Mouse (Mus musculus) hindbrain, embryonic 15.5 days (tissue): Measurements from ENCODE around the gene Mboat2. TPM values are rescaled to one million over a fixed set of nuclear protein-coding genes. Genes with fewer than 3 reads are reported as not detected.
A peak's percentile ranks its signal among the peaks of the same experiment; 100 is the strongest.

Source experiments
- ATAC-seq: fragments of 200-750 bp; cut with Nextera tagmentation; 2 replicates; pipeline ENCODE4 v1.8.0; 2017; ENCODE audit warnings: low read depth, moderate number of reproducible peaks, moderate TSS enrichment; ENCODE audit not compliant: low FRiP score
- H3K27ac ChIP-seq: fragments of 300-500 bp; sonication (generic); replicated peaks from 2 replicates; pipeline ENCODE4 v1.5.1; 2015; ENCODE audit warnings: mild to moderate bottlenecking, inconsistent platforms
- H3K27me3 ChIP-seq: fragments of 300-500 bp; sonication (generic); 2 replicates; pipeline ENCODE4 v1.6.1; 2015; ENCODE audit warnings: control low read depth, inconsistent platforms
- H3K36me3 ChIP-seq: fragments of 300-500 bp; sonication (generic); 2 replicates; pipeline ENCODE4 v1.6.1; 2015; ENCODE audit warnings: control low read depth, inconsistent platforms
- H3K4me1 ChIP-seq: fragments of 300-500 bp; sonication (generic); replicated peaks from 2 replicates; pipeline ENCODE4 v1.6.1; 2015; ENCODE audit warnings: control low read depth, inconsistent platforms
- H3K4me2 ChIP-seq: fragments of 300-500 bp; sonication (generic); 2 replicates; pipeline ENCODE4 v1.6.1; 2015; ENCODE audit warnings: moderate library complexity, mild to moderate bottlenecking, inconsistent platforms
- H3K4me3 ChIP-seq: fragments of 300-500 bp; sonication (generic); 2 replicates; pipeline ENCODE4 v1.5.1; 2015; ENCODE audit warnings: mild to moderate bottlenecking, inconsistent platforms
- H3K9ac ChIP-seq: fragments of 300-500 bp; sonication (generic); 2 replicates; pipeline ENCODE4 v1.6.1; 2015; ENCODE audit warnings: inconsistent platforms
- H3K9me3 ChIP-seq: fragments of 300-500 bp; sonication (generic); 2 replicates; pipeline ENCODE4 v1.6.1; 2016; ENCODE audit warnings: control low read depth, inconsistent platforms
- WGBS: fragments of 180-500 bp; shearing (Covaris S2); methylation state at CpG from one replicate; pipeline ENCODE4 v1.1.7; 2015; 5-methylcytosine and 5-hydroxymethylcytosine counted together
- polyA plus RNA-seq: library from polyadenylated mRNA; unstranded; fragments of >200 nt; fragmentation: Nextera tagmentation; extraction: Ambion mirVana; gene quantifications from 2 replicates; pipeline ENCODE4 v1.2.1, GENCODE M21; 2015

The Mboat2 gene
- polyA plus RNA-seq, 1 experiment from 2014 or later = 65.5 TPM

DNA sequence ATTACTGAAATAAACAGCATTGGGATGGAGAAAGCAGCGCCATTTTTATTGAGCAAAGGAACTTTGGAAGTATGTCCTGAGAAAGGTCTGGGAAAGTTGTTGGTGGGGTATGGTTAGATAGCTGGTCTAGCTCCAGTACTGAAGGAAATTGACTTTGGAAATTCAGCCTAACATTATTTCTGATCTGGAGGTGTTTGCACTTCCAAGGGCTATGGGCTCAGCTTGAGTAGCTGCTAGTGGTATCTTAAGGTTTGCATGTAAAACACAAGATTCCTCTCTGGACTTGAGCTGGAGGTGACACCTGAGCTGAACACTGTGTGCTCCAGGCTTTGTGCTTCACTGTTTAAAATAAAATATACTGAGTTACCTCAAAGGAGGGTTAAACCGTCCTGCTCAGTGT lies 1.8 kb downstream of the Mboat2 start:
- Histone ChIP-seq H3K9ac (peak overlapping the region; percentile 90), H3K27me3 (no peaks in the 10 kb centered on the region), H3K36me3 (no peaks in the 10 kb centered on the region), H3K4me3 (peak overlapping the region; percentile 96), H3K4me2 (peak overlapping the region; percentile 67), H3K9me3 (no peaks in the 10 kb centered on the region), H3K4me1 (peaks cover 37% of the 10 kb centered on the region), H3K27ac (no peak overlapping the region; the same call in 1 of the 2 replicates)
- 20% methylated on average over 2 of the region's 2 CpGs for WGBS
- no peak for ATAC-seq

DNA sequence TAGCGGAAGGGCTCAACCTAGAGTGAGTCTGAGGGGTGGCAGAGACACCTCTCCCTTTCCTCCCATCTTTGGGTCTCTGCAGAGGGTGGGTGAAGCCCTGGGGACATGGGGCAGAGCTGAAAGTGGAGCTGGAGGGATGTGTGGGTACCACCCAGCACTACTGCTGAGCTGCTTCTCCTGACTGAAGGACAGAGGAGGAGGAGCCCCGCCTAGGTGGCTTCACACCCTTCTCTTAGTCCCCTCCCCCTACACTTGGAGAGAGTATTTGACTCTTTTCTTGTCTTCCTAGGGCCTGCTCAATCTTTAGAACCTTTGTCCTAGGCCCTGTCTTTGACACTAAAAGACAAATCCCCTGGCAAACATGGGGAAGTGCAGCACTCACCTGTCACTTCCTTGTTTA lies 7.3 kb downstream of the Mboat2 start:
- H3K4me3 ChIP-seq = no peak overlapping the region
- no peak overlapping the region for H3K4me2 ChIP-seq
- no peak overlapping the region for H3K9ac ChIP-seq
- ATAC-seq = no peak
- 67% methylated on average over 2 of the region's 2 CpGs for WGBS
- no peaks in the 10 kb centered on the region for H3K27me3 ChIP-seq
- H3K27ac ChIP-seq = no peak overlapping the region
- H3K36me3 ChIP-seq = no peaks in the 10 kb centered on the region
- no peaks in the 10 kb centered on the region for H3K9me3 ChIP-seq
- peaks cover 44% of the 10 kb centered on the region for H3K4me1 ChIP-seq

DNA sequence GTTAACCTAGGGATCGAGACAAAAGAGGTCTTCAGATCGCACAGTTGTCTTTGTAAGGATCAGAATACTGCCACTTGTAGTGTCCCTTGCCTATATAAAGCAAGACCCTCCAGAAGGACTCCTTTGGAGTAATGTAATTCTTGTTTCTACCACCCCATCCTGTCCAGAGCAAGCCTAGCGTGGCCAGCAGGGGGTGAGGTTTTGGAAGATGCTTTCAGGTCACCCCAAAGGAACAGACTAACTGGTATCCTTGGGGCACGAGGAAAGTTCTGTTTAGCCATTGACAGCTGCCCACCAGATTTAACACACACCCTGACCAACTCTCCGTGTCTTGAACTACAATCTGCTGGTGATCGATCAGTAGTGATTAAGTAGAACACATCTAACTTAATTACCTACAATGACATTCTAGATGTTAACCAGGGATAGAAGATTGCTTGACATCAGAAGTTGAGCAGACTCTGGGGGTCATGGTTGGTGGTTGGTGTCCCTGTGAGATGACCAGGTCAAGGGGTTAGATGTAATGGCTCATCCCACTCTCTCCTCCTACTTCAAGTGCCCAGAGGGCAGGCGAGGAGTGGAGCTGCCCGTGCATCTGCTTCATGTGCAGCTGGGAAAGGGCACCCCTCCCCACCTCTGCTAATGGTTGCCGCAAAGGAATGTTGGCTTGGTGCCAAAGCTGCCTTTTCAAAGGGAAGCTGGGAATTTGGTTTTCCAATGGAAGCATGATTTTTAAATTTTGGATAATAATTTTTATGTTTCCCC lies 10.6 kb downstream of the Mboat2 start:
- H3K4me3 ChIP-seq = no peak overlapping the region
- 54% methylated on average over 9 of the region's 9 CpGs for WGBS
- H3K4me1 ChIP-seq = peaks cover 52% of the 10 kb centered on the region

DNA sequence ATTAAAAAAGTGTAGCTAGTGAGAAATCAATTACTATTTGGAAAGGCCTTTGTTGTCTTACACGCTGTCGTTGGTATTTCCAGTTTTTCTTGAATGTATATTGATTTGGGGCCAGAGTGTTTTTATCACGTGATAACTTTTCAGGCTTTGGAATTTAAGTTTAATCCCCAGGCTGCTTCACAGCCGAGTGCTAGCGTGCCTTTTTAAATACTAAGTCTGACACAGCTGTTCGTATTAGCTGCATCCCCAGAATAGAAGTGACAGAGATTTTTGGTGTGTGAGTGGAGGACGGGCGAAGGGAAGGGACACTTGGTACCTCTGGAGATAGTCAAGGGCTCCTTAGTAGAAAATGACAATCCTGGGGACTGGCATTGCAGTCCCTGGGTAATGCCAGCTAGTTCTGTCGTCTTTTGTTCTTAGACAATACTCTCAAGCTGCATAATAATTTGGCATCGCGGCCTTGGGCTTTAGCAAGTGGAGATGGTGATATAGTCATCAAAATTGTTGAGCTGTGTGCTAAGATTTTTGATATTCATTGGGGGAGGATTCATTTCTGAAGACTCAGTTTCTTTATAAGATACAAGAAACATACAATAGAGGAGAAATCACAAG lies 11.7 kb downstream of the Mboat2 start:
- Histone ChIP-seq H3K4me2 (no peak overlapping the region), H3K27ac (no peak overlapping the region), H3K4me3 (no peak overlapping the region), H3K27me3 (no peaks in the 10 kb centered on the region), H3K9ac (no peak overlapping the region), H3K36me3 (no peaks in the 10 kb centered on the region), H3K4me1 (peaks cover 51% of the 10 kb centered on the region), H3K9me3 (no peaks in the 10 kb centered on the region)
- WGBS = 53% methylated on average over 11 of the region's 11 CpGs
- ATAC-seq = no peak

More for the DNA sequence above, 10.6 kb downstream of the Mboat2 start:
- Histone ChIP-seq H3K9ac (no peak overlapping the region), H3K9me3 (no peaks in the 10 kb centered on the region), H3K27me3 (no peaks in the 10 kb centered on the region), H3K36me3 (no peaks in the 10 kb centered on the region), H3K4me2 (no peak overlapping the region), H3K27ac (no peak overlapping the region)
- no peak for ATAC-seq

DNA sequence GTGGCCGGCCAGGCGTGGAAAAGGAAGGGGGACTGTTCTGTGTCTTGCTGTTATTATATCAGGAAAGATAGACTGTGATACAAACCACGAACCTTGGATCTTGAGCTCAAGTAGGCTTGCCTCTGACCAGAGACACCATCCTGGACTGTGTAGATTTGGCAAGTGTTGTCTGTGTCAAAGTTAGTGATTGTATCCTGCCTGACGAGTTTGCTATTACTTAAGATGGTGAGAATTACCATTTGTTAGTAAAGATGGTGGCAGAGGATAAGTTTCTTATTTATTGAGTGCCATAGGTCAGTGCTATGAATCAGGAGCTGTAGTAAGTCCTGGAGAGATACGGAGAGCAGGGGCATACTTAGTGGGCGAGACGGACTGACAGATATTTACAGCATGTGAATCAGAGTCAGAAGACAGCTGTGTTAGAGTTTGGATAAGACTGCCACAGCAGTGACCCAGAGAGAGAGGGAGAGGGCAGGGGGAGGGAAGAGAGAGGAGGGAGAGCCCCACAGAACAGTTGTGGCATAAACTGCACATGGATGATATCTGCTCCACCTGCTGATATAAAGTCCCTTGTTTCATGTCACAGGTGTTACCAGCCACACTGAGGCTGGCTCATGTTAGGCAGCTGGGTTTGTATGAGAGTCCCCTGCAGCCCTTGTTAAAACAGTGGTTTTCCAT lies 12.9 kb downstream of the Mboat2 start:
- Histone ChIP-seq H3K27me3 (no peaks in the 10 kb centered on the region), H3K4me2 (no peak overlapping the region), H3K4me1 (peaks cover 44% of the 10 kb centered on the region), H3K36me3 (no peaks in the 10 kb centered on the region), H3K27ac (no peak overlapping the region), H3K9me3 (no peaks in the 10 kb centered on the region), H3K4me3 (no peak overlapping the region), H3K9ac (no peak overlapping the region)
- 69% methylated on average over 7 of the region's 7 CpGs for WGBS
- no peak for ATAC-seq

DNA sequence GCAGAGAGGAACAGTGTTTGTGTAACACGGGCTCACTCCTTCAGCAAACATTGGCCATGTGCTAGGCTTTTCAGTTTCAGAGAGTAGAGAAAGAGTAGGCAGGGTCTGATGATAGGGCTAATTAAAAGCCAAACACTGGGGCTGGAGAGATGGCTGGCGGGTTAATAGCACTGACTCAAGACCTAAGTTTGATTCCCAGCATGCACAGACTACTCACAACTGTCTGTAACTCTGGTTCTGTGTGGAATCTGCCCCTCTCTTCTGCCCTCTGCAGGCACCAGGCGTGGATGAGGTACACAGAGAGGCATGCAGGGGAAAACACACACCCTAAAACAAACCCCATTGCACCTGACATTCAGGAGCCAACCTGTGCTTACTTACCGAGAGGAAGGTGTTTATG lies 14.7 kb downstream of the Mboat2 start:
- Histone ChIP-seq H3K27ac (no peak overlapping the region), H3K9me3 (no peaks in the 10 kb centered on the region), H3K36me3 (no peaks in the 10 kb centered on the region), H3K4me1 (peaks cover 51% of the 10 kb centered on the region), H3K27me3 (no peaks in the 10 kb centered on the region), H3K4me3 (no peak overlapping the region), H3K4me2 (no peak overlapping the region), H3K9ac (no peak overlapping the region)
- ATAC-seq = no peak
- 84% methylated on average over 4 of the region's 4 CpGs for WGBS

DNA sequence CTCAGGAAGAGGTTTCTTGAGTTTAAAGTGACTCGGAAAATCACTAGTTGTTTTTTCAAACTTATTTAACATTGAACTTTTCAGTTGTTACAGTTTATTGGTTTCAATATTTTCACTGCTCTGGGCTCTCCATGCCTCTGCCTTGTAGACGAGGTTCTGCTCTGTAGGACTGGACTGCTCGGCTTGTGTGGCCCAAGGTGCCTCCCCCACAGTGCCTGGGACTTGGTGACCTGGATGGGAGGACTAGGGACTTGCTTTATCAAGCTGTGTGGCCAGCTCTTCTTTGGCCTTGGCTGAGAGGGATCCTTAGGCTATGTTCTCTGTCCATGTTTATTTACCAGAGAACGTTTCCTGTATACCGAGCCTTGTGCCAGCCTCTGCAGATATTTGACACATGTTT lies 17.4 kb downstream of the Mboat2 start:
- H3K9ac ChIP-seq = no peak overlapping the region
- 73% methylated on average over 5 of the region's 5 CpGs for WGBS
- no peak overlapping the region for H3K27ac ChIP-seq
- H3K4me1 ChIP-seq = peaks cover 27% of the 10 kb centered on the region
- no peaks in the 10 kb centered on the region for H3K36me3 ChIP-seq
- H3K4me3 ChIP-seq = no peak overlapping the region
- no peak for ATAC-seq
- H3K27me3 ChIP-seq = no peaks in the 10 kb centered on the region
- H3K4me2 ChIP-seq = no peak overlapping the region
- H3K9me3 ChIP-seq = no peaks in the 10 kb centered on the region

DNA sequence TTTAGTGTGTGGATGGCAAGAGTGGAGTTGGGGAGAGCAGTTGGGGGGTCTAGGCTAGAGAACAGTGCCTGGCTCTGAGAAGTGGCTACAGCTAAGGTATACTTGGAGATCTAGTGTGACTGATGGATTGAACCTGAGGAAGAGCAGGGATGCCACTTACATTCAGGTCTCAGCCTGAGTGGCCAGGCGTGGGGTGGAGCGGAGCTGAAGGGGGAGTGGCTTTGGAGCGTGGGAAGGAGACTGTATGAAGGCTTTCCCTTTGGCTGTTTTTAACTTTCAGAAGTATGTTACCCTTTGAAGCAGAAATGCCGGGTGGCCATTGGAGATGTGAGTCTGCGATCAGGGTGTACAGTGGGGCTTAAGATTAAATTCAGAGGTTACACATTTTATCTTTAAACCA lies 26.7 kb downstream of the Mboat2 start:
- Histone ChIP-seq H3K4me2 (no peak overlapping the region), H3K27me3 (no peaks in the 10 kb centered on the region), H3K4me3 (no peak overlapping the region), H3K4me1 (0 out of 2 replicates have a peak, but pooled peaks cover 9% of the 10 kb centered on the region), H3K36me3 (no peaks in the 10 kb centered on the region), H3K9me3 (no peaks in the 10 kb centered on the region), H3K27ac (no peak overlapping the region), H3K9ac (no peak overlapping the region)
- WGBS = 86% methylated on average over 5 of the region's 5 CpGs
- no peak for ATAC-seq

DNA sequence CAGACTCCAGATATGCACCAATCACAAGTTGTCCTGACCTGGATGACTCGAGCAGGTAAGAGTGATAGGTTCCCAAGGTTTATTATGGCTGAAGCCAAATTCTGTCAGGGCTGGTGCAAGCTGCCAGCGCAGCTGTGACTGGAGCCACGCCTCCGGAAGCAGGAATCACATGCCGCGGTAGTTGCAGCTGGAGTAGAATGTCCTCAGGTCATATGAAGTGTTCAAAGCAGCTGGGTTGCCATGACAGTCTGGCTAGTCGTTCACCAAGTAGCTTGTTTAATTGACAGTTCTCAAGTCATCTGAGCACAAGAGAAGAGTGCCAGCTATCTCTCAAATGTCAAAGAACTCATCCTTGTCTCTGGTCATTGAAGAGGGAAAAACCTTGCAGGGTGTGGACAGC lies 28.7 kb downstream of the Mboat2 start:
- no peak for ATAC-seq
- WGBS = 72% methylated on average over 7 of the region's 7 CpGs

DNA sequence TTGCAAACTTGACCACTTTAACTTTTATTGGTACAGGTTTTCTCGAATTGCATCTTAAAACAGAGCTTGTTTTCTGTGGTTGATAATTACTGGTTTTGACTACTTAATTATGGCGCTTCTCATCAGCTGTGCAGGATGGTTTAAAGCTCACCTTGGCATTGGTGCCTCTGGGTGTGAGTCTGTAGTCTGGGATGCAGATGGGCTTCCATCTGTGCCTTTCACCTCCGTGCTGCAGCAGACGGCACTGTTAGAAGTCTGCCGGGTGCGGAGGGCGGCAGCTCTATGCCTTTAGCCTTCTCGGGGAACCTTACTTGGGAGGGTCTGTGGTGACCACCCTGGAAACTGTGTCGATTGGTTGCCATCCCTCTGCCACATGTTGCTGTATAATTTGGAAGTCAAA lies 29.8 kb downstream of the Mboat2 start:
- Histone ChIP-seq H3K4me1 (peaks cover 26% of the 10 kb centered on the region), H3K4me3 (no peak overlapping the region), H3K9ac (no peak overlapping the region), H3K36me3 (no peaks in the 10 kb centered on the region), H3K4me2 (no peak overlapping the region), H3K9me3 (no peaks in the 10 kb centered on the region), H3K27me3 (no peaks in the 10 kb centered on the region), H3K27ac (no peak overlapping the region)
- WGBS = 73% methylated on average over 9 of the region's 9 CpGs
- no peak for ATAC-seq

More for the DNA sequence above, 28.7 kb downstream of the Mboat2 start:
- Histone ChIP-seq H3K9me3 (no peaks in the 10 kb centered on the region), H3K4me3 (no peak overlapping the region), H3K27ac (no peak overlapping the region), H3K27me3 (no peaks in the 10 kb centered on the region), H3K36me3 (no peaks in the 10 kb centered on the region), H3K4me2 (no peak overlapping the region), H3K4me1 (peaks cover 17% of the 10 kb centered on the region; the same call in 1 of the 2 replicates), H3K9ac (no peak overlapping the region)

DNA sequence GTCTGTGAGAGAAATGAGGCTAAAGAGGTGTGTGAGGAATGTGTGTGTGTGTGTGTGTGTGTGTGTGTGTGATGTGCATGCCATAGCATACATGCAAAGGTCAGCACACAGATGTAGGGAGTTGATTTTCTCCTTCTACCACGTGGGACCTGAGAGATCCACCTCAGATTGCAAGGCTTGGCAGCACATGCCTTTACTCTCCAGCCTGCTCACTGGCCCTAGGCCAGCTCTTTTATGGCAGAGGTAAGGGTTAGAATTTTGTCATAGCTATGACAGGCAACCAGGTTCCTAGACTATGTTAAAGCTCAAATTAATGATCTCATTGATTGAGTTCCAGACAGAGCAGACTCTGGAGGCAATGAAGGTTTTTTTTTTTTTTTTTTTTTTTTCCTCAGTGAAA lies 33.1 kb downstream of the Mboat2 start:
- WGBS = 47% methylated on average over 1 of the region's 1 CpGs
- H3K36me3 ChIP-seq = no peaks in the 10 kb centered on the region
- H3K9me3 ChIP-seq = no peaks in the 10 kb centered on the region
- ATAC-seq = no peak
- no peak overlapping the region for H3K9ac ChIP-seq
- H3K4me3 ChIP-seq = no peak overlapping the region
- no peak overlapping the region for H3K4me2 ChIP-seq
- no peak overlapping the region for H3K27ac ChIP-seq
- peaks cover 26% of the 10 kb centered on the region for H3K4me1 ChIP-seq
- no peaks in the 10 kb centered on the region for H3K27me3 ChIP-seq

DNA sequence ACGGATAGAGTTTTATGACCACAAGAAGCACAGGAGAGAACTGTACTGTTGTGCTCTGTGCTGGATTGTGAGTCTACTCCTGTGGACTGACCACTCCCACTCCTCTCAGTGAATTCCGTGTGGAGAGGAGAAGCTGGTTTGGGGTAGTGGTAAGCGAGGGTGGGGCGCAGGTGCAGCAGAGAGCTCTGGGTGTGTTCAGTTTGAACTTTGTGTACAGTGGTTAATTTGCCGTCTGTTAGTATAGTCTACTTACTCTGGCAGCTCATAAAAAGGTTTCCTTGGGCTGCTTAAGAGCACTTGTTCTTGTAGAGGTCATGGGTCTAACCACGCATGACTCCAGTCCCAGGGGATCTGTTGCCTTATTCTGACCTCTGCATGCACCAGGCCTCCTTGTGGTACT lies 36.0 kb downstream of the Mboat2 start:
- Histone ChIP-seq H3K4me1 (peaks cover 20% of the 10 kb centered on the region), H3K4me3 (no peak overlapping the region), H3K27me3 (no peaks in the 10 kb centered on the region), H3K9me3 (no peaks in the 10 kb centered on the region), H3K4me2 (no peak overlapping the region), H3K36me3 (no peaks in the 10 kb centered on the region), H3K9ac (no peak overlapping the region), H3K27ac (no peak overlapping the region)
- WGBS = 79% methylated on average over 6 of the region's 6 CpGs
- ATAC-seq = no peak
